Mouse (Mus musculus) MEL (cell line): ENCODE measurements at regions not wholly inside any gene's neighbourhood (a gene's known extent, or its start where the extent isn't known, plus 50 kb on each side); places are given as distances from the start of the nearest gene placed in this dataset.

ENCODE experiments used
- CTCF ChIP-seq, 3 experiments: IDR thresholded peaks in 2 of 3; conservative IDR thresholded peaks in 1 of 3; 2 replicates each; pipeline ENCODE4 v1.5.1; 2011 to 2012; ENCODE audit warnings: low read length in 3 of 3, low read depth in 2 of 3, mild to moderate bottlenecking in 2 of 3, improper control_type of control experiment in 1 of 3, inconsistent platforms in 1 of 3, mixed read lengths in 1 of 3, moderate library complexity in 1 of 3; ENCODE audit not compliant: control insufficient read depth in 1 of 3, insufficient read depth in 1 of 3, poor library complexity in 1 of 3, severe bottlenecking in 1 of 3
- EP300 ChIP-seq, 2 experiments: IDR thresholded peaks; 2 replicates each; pipeline ENCODE4 v1.6.1; 2011; ENCODE audit warnings: improper control_type of control experiment in 2 of 2, low read length in 2 of 2, low read depth in 1 of 2, mild to moderate bottlenecking in 1 of 2
- GABPA ChIP-seq: IDR thresholded peaks from 2 replicates; pipeline ENCODE4 v1.6.1; 2012; ENCODE audit warnings: low read depth, mild to moderate bottlenecking, inconsistent platforms, low read length, improper control_type of control experiment, moderate library complexity
- KAT2A ChIP-seq: conservative IDR thresholded peaks from 2 replicates; pipeline ENCODE4 v1.6.1; 2012; ENCODE audit warnings: low read depth, low read length, improper control_type of control experiment, inconsistent platforms
- MAX ChIP-seq: IDR thresholded peaks from 2 replicates; pipeline ENCODE4 v1.6.1; 2011; ENCODE audit warnings: low read length, improper control_type of control experiment
- MEF2A ChIP-seq: IDR thresholded peaks from 2 replicates; pipeline ENCODE4 v1.6.1; 2014; ENCODE audit warnings: low read depth, mild to moderate bottlenecking, inconsistent platforms, low read length, improper control_type of control experiment; ENCODE audit not compliant: poor library complexity, insufficient replicate concordance, severe bottlenecking; ENCODE audit errors: extremely low read depth
- POLR2A ChIP-seq, 2 experiments: IDR thresholded peaks; 2 replicates each; pipeline ENCODE4 v1.6.1; 2011 to 2012; ENCODE audit warnings: low read length in 2 of 2, mild to moderate bottlenecking in 2 of 2, control low read depth in 1 of 2, improper control_type of control experiment in 1 of 2, low read depth in 1 of 2, moderate library complexity in 1 of 2; ENCODE audit not compliant: control insufficient read depth in 1 of 2, insufficient read depth in 1 of 2, poor library complexity in 1 of 2
- USF2 ChIP-seq, 2 experiments: IDR thresholded peaks; 2 replicates each; pipeline ENCODE4 v1.6.1; 2011 to 2012; ENCODE audit warnings: improper control_type of control experiment in 2 of 2, low read length in 2 of 2, borderline replicate concordance in 1 of 2, inconsistent platforms in 1 of 2, low read depth in 1 of 2, mild to moderate bottlenecking in 1 of 2; ENCODE audit not compliant: insufficient read depth in 1 of 2

DNA sequence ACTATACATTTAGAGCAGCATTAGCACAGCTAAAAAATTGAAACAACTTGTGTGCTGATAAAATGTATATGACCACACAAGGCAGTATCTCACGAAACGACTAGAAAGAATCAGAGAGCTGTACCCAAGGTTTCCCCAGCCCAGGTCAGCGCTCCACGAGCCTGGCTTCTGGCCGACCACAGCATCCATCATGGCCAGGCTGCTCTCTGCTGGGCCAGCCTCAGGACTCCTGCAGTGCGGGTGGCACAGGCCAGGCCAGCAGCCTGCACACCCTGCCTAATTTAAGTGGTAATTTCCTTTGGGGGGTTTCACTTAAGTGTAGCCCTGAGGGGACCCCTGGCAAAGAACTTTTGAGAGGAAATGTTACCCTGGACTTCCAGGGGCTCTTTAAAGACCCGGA lies 141.7 kb upstream of the Slc24a2 start:
- no peak for TF ChIP-seq EP300 (IDR thresholded peaks at IDR 0.05; ENCODE audit: low read depth in 1 of 2, low read length in 2 of 2)
- TF ChIP-seq POLR2A (IDR thresholded peaks at IDR 0.05; ENCODE audit: control insufficient read depth in 1 of 2, insufficient read depth in 1 of 2, low read depth in 1 of 2, low read length in 2 of 2, poor library complexity in 1 of 2): no peak
- TF ChIP-seq CTCF (IDR thresholded peaks at IDR 0.05 in 2 of 3, conservative IDR thresholded peaks at IDR 0.05 in 1 of 3; ENCODE audit: control insufficient read depth in 1 of 3, insufficient read depth in 1 of 3, low read depth in 2 of 3, low read length in 3 of 3, poor library complexity in 1 of 3, severe bottlenecking in 1 of 3): no peak
- no peak for TF ChIP-seq GABPA
- no peak for TF ChIP-seq USF2 (IDR thresholded peaks at IDR 0.05; ENCODE audit: borderline replicate concordance in 1 of 2, insufficient read depth in 1 of 2, low read depth in 1 of 2, low read length in 2 of 2)
- no peak for TF ChIP-seq MEF2A
- no peak for TF ChIP-seq KAT2A
- no peak for TF ChIP-seq MAX
